Mouse (Mus musculus): Measurements from ENCODE around the gene Lrrc42.

Gene Lrrc42

GRCm38 (mm10) chr4:107249471-107249870, 3.9 kb downstream of the Lrrc42 start:
- DNase-seq (ENCODE audit: low read depth), result no peak

- DNase-seq (ENCODE audit: low read depth), result no peak
Observed at GRCm38 (mm10) chr4:107248061-107248460, 5.3 kb downstream of the Lrrc42 start.

- DNase-seq (ENCODE audit: low read depth), result no peak
Observed at GRCm38 (mm10) chr4:107247110-107247509, 6.2 kb downstream of the Lrrc42 start.

GRCm38 (mm10) chr4:107246040-107246439, 7.3 kb downstream of the Lrrc42 start:
- no peak for DNase-seq (ENCODE audit: low read depth)

- DNase-seq (ENCODE audit: low read depth), result no peak
Observed at GRCm38 (mm10) chr4:107245368-107245767, 8.0 kb downstream of the Lrrc42 start.

DNA sequence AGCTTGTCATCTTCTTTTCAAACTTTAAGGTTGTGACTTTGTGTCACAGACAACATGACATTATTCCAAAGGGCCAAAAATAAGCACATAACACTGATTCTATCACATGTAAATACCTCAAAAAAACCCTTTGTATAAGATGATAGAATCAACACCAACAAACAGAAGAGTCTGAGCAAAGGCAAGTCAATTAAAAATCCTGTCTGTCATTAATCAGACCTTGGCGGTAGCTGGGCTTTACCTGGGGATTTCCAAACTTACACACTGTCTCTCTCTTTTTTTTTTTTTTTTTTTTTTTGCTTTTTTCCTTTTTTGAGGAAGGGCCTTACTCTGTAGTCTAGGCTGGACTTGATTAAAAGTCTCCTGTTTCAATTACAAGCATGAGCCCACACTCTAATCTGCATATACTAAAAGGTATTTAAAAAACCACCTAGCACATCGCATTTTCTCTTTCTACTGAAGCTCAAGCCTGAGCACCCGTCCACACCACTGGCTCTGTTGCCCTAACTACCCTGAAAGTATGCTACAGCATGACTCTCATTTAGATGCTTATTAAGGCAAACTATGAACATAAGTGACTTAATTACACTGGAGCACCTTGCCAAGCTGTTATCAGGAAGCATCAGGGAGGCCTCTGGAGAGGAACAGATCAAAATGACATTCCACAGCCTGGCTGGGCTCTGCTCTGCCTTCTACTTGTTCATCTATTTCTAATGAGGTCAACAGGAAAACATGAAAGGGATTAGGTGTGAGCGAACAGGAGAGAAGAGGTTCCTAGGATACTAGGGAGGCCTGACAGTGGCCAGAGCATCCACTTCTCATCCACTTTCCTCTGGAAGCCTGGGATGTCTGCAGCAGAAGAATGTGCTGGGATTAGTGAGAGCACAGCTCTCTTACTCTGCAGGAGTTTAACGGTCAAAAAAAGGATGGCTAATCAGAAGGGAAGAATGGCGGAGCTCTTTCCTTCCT, 9.7 kb downstream of the Lrrc42 start:
- DNase-seq (ENCODE audit: low read depth), result peak; percentile 39

- no peak for DNase-seq (ENCODE audit: low read depth)
Observed at GRCm38 (mm10) chr4:107240196-107240595, 13.1 kb downstream of the Lrrc42 start.

DNA sequence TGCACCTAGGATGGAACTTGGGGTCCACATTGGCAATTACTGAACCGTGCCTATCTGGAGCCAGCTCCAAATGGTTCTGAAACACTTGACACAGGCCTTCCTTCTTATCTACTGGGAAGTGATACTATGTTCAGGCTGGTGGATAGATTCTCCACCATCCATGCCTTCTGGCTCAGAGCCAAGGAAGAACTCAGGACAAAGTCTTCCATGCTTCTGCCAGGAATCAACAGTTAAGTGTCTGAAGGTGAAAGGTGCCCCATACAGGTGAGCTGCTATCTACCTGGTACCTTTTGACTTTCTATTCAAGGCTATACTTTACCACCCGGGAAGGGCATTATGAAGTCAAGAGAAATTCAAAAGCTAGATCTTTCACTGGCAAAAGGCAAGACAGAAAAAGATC, 15.1 kb downstream of the Lrrc42 start:
- DNase-seq (ENCODE audit: low read depth), result no peak

DNA sequence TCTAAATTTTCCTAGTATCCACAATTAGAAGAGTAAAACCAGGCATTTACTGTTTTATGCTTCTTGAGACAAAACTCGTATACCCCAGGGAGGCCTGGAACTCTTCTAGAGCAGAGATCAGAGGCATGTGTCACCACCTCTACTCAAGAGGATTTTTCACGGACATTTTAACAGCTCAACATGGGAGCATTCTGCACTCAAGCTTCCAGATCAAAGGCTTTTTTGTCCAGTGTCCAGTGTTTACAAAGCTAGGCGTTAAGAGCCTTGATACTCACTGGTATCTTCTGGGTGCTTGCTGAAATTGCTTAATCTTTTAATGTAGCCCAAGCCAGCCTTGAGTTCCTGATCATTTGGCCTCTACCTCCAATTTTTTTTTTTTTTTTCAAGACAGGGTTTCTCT, 21.1 kb downstream of the Lrrc42 start:
- DNase-seq (ENCODE audit: low read depth), result no peak

DNA sequence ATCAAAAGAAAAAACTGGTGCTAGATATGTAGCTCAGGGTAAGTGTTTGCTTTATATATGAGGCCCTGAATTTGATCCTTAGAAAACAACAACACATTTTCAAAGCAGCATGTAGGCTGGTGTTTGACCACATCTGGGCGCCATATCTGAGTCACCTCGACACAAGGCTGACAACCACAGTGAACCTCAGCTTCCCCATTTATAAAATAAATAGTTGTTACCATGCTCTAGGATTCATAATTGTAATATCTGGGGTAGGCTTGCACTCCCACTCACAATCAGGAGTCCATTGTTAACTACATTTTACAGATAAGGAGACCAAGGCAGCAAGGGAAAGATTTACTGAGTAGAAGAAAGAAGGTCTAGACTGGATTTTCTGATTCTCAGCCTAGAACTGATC, 27.0 kb downstream of the Lrrc42 start:
- no peak for DNase-seq (ENCODE audit: low read depth)

GRCm38 (mm10) chr4:107223225-107224204, 29.8 kb downstream of the Lrrc42 start:
- DNase-seq (ENCODE audit: low read depth), result peak; percentile 33

DNA sequence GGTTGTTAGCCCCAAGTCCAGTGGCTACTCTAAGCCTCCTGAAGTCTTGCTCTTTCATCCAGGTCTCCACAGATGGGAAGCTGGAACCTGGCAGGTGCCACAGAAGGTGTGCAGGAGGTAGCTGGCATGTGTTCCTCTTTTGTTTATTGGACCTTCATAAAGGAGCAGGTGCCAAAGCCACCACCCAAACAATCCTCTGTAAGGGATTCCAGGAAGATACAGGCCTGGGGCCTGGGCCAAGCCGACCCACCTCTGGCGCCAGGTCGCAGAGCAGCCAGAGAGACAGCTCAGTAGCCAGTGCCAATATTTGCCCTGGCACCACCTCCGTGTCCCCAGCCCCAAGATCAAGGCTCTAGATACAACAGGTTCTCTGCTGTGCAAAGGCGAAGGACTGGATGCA, 31.8 kb downstream of the Lrrc42 start:
- DNase-seq (ENCODE audit: low read depth), result no peak

GRCm38 (mm10) chr4:107217574-107217973, 35.8 kb downstream of the Lrrc42 start:
- DNase-seq (ENCODE audit: low read depth), result no peak

DNA sequence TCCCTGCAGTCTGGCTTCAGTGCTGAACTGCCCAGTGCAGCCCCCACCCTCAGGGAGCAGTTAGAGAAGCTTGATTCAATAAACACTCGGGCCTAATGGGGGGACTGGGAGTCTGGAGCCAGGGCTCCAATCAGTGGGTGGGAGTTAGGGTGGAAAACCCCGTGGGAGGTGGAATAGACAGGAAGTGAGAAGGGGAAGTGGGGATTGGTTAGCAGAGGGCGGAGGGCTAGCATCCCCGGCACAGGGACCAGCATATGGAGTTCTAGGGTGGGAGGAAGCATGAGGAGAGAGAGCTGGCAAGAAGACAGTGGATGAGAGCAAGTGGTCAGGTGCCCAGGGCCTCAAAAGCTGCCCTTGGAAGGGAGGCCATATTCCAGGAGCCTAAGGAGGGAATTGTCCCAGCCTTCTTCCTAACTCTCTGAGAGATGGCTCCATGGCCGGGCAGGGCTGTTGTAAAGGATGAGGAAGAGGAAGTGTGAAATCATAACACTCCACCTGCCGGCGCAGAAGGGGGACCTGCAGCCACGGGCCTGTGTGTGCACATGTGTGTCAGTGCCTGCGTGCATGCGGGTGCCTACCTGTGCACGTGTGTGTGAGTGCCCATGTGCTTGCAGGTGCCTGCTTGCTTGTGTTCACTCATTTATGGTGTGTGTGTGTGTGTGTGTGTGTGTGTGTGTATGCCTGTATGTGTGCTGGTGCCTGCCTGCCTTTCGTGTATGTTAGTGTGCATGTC, 39.9 kb downstream of the Lrrc42 start:
- DNase-seq (ENCODE audit: low read depth), result no peak

- DNase-seq (ENCODE audit: low read depth), result no peak
Observed at GRCm38 (mm10) chr4:107211936-107212335, 41.4 kb downstream of the Lrrc42 start.

DNA sequence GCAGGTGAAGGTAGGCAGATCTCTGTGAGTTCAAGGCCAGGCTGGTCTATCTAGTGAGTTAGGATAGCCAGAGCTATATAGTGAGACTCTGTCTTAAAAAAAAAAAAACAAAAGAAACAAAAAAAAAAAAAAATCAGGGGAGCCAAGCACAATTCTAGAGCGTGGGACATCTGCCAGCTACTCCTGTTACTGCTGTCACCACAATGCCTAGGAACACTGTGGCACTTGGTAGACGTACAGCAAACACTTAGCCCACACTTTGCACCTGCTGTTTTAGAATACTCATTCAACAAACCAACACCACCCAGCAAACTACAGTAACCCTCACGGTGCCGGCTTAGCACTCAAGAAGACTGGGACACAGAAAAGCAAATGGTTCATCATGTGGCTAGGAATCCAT, 41.9 kb downstream of the Lrrc42 start:
- no peak for DNase-seq (ENCODE audit: low read depth)

DNA sequence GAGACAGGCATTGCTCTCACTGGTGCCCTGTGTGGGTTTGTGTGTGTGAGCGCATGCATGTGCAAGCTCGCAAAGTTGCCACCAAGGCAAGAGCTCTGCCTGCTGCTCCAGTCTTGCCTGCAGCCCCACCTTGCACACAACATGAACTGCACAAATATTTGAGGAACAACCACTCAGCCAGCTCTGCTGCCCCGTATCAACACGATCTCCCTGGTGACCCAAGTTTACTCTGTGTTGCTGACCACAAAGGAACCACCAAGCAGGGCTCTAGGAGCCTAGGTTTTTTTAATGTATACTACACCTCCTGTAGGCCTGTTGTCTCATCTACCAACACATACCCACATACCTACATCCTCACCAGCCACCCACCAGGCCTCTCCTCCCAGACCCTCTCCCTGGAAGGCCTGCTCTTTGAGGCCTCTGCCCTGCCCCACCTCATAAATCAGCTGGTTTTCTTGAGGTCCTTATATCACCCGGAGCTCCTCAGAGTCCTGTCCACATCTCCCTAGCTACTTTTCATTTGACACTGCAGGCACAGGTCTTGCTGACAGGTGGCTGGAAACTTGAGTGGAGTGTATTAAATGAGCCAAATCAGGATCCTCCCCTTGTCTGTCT, 42.7 kb downstream of the Lrrc42 start:
- peak; percentile 34 for DNase-seq (ENCODE audit: low read depth)

DNA sequence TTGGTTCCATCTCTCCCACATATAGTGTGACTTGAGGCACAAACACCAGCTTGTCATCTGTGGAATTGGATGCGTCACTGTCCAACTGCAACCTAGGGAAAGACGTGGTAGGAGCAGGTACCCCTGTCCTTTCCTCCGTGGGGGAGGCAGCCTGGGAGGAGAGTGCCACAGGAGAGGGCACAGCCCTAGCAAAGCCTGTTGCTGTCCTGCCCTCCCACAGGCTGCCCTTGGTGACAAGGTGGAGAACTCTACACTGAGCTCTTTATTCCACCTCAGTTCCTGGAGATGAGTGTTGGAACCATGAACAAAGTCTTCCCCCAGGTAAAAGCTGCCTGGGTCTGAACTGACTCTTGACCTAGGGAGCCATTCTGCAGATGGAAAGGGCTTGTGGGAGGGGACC, 44.5 kb downstream of the Lrrc42 start, which contains the start of gene Ldlrad1:
Gene Ldlrad1 (plus strand): TSS at position 301 of the 400 bp plus-strand sequence.
- DNase-seq (ENCODE audit: low read depth), result no peak

- DNase-seq (ENCODE audit: low read depth), result no peak
Observed at GRCm38 (mm10) chr4:107207016-107207415, 46.3 kb downstream of the Lrrc42 start.

DNA sequence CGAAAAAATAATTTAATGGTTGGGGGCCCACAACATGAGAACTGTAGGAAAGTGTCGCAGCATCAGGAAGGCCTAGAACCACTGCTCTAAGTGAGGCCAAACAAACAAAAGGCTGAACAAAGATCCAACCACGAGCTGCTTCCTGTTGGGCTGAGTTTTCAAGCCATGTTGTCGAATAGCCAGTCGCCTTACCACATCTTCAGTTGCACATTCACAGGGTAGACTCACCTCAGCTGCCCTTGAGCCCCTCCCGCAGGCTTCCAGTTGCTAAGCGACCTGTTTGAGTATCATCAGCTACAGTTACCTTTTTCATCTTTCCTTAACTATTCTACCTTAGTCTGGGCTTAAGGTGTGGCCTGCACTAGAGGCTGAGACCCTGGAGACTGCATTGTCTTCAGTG, 50.3 kb downstream of the Lrrc42 start:
- DNase-seq (ENCODE audit: low read depth), result no peak

DNA sequence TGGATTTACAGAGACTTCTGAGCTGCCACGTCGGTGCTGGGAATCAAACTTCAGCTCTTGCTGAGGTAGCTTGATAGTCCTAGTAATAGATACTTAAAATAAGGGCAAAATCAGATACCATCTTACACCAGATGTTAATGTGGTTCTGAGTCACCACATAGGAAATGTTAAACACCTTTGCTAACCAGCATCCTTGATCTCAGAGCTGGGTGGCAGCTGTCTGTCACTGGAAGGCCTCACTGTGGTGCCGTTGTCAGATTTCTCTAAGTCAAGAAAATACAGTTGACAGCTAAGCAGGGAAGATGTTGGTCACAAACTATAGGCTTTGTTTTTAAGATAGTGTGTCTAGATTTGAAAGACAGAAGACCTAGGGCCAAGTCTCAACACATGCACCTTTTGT, 51.6 kb downstream of the Lrrc42 start:
- DNase-seq (ENCODE audit: low read depth), result peak; percentile 56

Data from induced T-regulatory cell, adult 2 months (primary cell).